Mouse (Mus musculus) liver, embryonic 12.5 days (tissue): ENCODE results near the gene Kdsr. TPM values are rescaled to one million over a fixed set of nuclear protein-coding genes. Genes with fewer than 3 reads are reported as not detected.

ENCODE experiments used
- ATAC-seq: fragments of 200-750 bp; cut with Nextera tagmentation; 2 replicates; pipeline ENCODE4 v1.8.0; 2017; ENCODE audit warnings: moderate number of reproducible peaks, mild to moderate bottlenecking, moderate library complexity
- H3K27ac ChIP-seq: fragments of 300-500 bp; sonication (generic); 2 replicates; pipeline ENCODE4 v1.5.1; 2016; ENCODE audit warnings: mild to moderate bottlenecking
- H3K27me3 ChIP-seq: fragments of 300-500 bp; sonication (generic); replicated peaks from 2 replicates; pipeline ENCODE4 v1.6.1; 2016; ENCODE audit warnings: mild to moderate bottlenecking, moderate library complexity
- H3K36me3 ChIP-seq: fragments of 300-500 bp; sonication (generic); 2 replicates; pipeline ENCODE4 v1.6.1; 2016; ENCODE audit warnings: mild to moderate bottlenecking, moderate library complexity
- H3K4me1 ChIP-seq: fragments of 300-500 bp; sonication (generic); 2 replicates; pipeline ENCODE4 v1.6.1; 2016
- H3K4me2 ChIP-seq: fragments of 300-500 bp; sonication (generic); 2 replicates; pipeline ENCODE4 v1.6.1; 2016; ENCODE audit warnings: mild to moderate bottlenecking, moderate library complexity
- H3K4me3 ChIP-seq: fragments of 300-500 bp; sonication (generic); 2 replicates; pipeline ENCODE4 v1.5.1; 2016; ENCODE audit warnings: mild to moderate bottlenecking, moderate library complexity
- H3K9ac ChIP-seq: fragments of 300-500 bp; sonication (generic); 2 replicates; pipeline ENCODE4 v1.6.1; 2016; ENCODE audit warnings: mild to moderate bottlenecking, moderate library complexity
- H3K9me3 ChIP-seq: fragments of 300-500 bp; sonication (generic); replicated peaks from 2 replicates; pipeline ENCODE4 v1.6.1; 2016; ENCODE audit warnings: mild to moderate bottlenecking, moderate library complexity
- WGBS: fragments of 180-500 bp; shearing (Covaris S2); methylation state at CpG from one replicate; pipeline ENCODE4 v1.1.7; 2016; ENCODE audit not compliant: insufficient replicate concordance; 5-methylcytosine and 5-hydroxymethylcytosine counted together
- polyA plus RNA-seq: library from polyadenylated mRNA; unstranded; fragments of >200 nt; fragmentation: Nextera tagmentation; extraction: Ambion mirVana; gene quantifications from 2 replicates; pipeline ENCODE4 v1.2.1, GENCODE M21; 2016

Kdsr gene
- polyA plus RNA-seq, 1 experiment from 2014 or later = 3.8 TPM

DNA sequence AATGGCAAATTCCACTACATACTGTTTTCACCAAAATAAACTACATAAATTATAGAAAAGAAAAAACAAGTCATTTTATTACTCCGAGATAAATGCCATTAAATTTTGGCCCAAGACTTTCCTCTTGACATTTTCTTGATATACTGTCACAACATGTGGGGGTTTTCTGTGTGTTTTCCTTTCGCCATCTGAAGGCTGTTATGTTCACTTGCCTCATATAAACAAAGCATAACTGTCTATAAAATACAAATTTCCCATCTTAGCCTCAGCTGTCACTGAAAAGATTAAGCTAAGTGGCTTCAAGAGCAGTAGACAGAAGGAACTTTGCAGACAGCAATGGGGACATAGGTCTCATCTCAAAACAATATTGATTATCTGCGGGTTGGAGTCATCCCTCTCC is 4.8 kb upstream of the Kdsr start:
- Histone ChIP-seq H3K27ac (no peak overlapping the region), H3K4me3 (no peak overlapping the region), H3K36me3 (peaks cover 44% of the 10 kb centered on the region), H3K4me2 (no peak overlapping the region), H3K9ac (no peak overlapping the region), H3K27me3 (no peaks in the 10 kb centered on the region), H3K4me1 (peaks cover 9% of the 10 kb centered on the region; the same call in 1 of the 2 replicates), H3K9me3 (no peaks in the 10 kb centered on the region)
- no peak for ATAC-seq
- WGBS = 83% methylated on average over 3 of the region's 3 CpGs

DNA sequence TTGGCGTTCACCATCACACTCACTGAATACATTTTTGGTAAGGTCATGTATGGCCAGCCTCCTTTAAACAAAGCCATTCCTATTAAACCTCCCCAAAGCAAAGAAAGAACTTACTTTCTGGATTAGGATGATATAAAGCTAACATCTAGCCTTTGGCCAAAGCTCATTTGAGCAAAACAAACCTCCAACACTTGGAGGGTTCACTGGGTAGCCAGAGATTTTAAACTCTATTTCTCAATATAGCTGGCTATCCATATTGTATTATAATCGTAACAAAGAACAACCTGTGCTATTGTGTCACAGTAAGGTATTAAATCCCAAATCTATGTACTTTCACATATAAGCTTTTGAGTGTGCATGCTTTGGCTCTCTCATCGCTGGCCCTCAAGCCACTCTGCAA is 1.2 kb upstream of the Kdsr start:
- Histone ChIP-seq H3K27ac (no peak overlapping the region), H3K36me3 (peaks cover 13% of the 10 kb centered on the region), H3K4me1 (peaks cover 34% of the 10 kb centered on the region), H3K9me3 (no peaks in the 10 kb centered on the region), H3K4me2 (peak overlapping the region; percentile 99), H3K4me3 (no peak overlapping the region), H3K9ac (no peak overlapping the region), H3K27me3 (no peaks in the 10 kb centered on the region)
- ATAC-seq = no peak
- 72% methylated on average over 3 of the region's 3 CpGs for WGBS

DNA sequence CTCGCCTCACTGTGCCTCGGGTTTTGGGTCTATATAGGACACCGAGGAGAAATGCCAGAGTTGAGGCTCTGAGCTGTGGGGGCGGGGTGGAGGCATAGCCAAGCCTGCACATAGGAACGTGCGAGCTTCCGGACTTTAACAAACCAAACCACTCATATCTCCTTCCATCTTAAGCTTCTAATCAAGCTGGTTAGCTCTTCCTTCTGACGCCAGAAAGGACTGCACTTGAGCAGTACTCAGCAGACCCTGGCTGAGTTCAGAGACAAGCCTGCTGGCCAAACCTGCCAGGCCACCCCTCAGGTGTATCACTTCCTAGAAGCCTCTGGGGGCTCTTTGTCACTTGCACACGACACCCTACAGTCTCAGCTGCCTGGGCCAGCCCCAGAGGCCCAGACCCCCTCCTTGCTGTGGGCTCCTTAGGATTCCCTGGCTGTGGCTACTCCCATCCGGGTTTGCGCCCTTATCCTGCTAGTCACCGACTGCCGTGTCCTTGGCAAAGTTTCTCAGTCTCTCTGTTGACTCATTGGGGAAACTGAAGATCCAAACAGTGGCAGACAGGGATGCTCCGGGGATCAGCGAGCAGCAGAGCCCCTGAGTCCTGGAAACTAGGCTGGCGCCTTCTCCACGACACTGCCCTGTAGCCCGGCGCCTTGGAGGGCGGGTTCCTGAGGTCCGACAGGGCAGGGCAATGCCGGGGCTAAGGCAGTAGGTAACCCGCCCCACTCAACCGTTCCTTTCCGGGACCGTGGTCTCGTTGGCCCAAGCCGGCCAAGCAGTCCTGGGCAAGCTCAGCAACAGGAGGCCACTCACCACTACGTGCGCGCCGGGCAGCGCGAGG is 574 bp downstream of the Kdsr start:
- H3K9ac ChIP-seq = peak overlapping the region; percentile 80
- peak overlapping the region; percentile 91 for H3K27ac ChIP-seq
- H3K4me2 ChIP-seq = peak overlapping the region; percentile 99
- H3K9me3 ChIP-seq = no peaks in the 10 kb centered on the region
- ATAC-seq = peak; percentile 73
- peaks cover 34% of the 10 kb centered on the region for H3K4me1 ChIP-seq
- no peaks in the 10 kb centered on the region for H3K36me3 ChIP-seq
- H3K27me3 ChIP-seq = no peaks in the 10 kb centered on the region
- 1% methylated on average over 34 of the region's 34 CpGs for WGBS
- H3K4me3 ChIP-seq = peak overlapping the region; percentile 78

DNA sequence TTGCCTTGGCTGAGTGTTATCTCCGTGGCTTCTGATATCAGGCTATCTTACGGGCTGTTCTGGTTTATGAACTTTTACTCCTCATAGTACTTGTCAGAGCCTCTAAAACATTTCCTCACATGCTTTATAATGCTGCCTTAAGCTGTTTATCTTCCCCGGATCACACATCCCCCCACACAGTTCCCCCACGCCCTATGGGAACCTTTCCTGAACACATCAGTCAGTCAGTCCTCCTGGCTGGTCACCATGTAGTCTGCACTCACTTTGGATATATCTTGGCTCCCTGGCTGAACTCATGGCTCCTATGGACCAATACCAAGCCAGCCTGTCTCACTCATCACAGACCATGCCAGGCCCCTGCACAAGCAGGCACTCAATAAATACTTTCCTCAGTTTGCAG is 2.9 kb downstream of the Kdsr start:
- Histone ChIP-seq H3K4me2 (no peak overlapping the region), H3K9ac (no peak overlapping the region), H3K27me3 (no peaks in the 10 kb centered on the region), H3K4me3 (no peak overlapping the region), H3K27ac (no peak overlapping the region), H3K36me3 (0 out of 2 replicates have a peak, but pooled peaks cover 4% of the 10 kb centered on the region), H3K9me3 (no peaks in the 10 kb centered on the region), H3K4me1 (peaks cover 34% of the 10 kb centered on the region)
- 40% methylated on average over 4 of the region's 4 CpGs for WGBS
- no peak for ATAC-seq

DNA sequence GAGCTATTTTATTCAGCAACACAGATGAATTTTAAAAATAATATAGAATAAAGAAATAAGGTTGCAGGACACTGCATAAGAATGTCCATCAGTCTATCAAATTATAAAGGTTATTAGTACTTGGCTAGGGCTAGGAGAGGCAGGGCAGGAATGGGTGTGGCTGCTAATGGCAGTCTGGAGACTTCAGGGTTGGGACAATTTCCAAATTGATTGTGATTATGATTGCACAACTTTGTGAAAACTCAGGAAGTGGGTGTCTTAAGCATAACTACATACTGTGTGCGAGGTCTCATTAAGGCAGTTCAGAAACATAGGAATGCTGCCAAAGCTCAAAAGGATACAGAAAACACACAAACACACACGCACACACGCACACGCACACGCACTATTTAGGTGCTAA is 7.5 kb downstream of the Kdsr start:
- peaks cover 5% of the 10 kb centered on the region for H3K4me1 ChIP-seq
- peaks cover 16% of the 10 kb centered on the region for H3K36me3 ChIP-seq
- no peak overlapping the region for H3K9ac ChIP-seq
- H3K9me3 ChIP-seq = no peaks in the 10 kb centered on the region
- no peak overlapping the region for H3K4me3 ChIP-seq
- WGBS = 91% methylated on average over 5 of the region's 5 CpGs
- ATAC-seq = no peak
- no peaks in the 10 kb centered on the region for H3K27me3 ChIP-seq
- H3K4me2 ChIP-seq = no peak overlapping the region
- no peak overlapping the region for H3K27ac ChIP-seq

DNA sequence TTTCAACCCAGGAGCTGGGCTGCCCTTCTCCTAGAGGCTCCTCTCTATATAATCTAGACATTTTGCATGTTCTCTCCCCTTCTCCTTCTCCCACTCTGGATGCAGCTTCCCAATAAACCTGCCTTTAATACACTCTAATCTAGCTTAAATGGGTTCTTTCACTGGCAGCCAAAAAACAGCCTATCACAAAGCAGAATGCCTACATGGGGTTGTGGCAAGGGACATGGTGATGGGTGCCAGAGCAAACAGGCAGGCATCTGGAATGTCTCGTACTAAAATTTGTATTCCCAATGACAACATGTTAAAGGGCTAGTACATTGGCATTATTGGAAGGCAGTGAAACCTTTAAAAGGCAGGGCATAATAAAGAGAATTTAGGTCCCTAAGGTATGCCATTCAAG is 8.9 kb downstream of the Kdsr start:
- Histone ChIP-seq H3K4me1 (no peaks in the 10 kb centered on the region), H3K36me3 (peaks cover 26% of the 10 kb centered on the region), H3K9ac (no peak overlapping the region), H3K27me3 (no peaks in the 10 kb centered on the region), H3K4me2 (no peak overlapping the region), H3K27ac (no peak overlapping the region), H3K4me3 (no peak overlapping the region), H3K9me3 (no peaks in the 10 kb centered on the region)
- ATAC-seq = no peak
- 74% methylated on average over 1 of the region's 1 CpGs for WGBS

DNA sequence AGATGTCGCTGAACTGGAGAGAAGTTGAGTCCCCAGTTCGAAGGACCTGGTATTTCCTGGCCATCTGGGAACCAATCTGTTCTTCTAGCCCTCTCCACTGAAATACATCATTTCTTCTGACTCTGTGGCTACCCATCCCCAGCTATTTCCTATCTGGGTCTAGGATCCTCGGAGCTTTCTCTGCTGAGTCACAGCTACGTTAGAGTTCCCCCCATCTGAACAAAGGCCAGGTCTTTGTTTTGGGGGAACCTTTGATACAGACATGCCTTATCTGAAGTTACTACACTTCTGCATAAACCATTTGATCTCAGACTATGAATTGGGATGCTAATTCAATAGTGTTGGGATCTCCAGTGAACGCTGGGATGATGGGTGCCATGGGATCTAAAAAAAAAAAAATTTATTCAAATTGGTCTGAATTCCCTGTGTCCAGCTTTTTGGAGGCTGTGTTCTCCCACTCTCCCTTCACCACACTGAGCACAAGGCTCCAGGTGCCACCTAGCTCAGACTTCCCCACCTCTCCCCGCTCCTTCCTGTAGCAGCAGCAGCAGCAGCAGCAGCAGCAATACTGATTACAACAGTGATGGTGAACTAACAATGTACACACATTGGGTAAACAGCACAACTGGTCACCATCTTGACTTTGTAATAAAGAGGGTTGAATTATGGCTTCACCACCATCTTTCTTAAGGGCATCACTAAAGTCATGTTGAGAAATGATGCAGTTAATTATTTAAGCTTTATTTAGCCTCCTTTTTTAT is 10.8 kb downstream of the Kdsr start:
- H3K27me3 ChIP-seq = no peaks in the 10 kb centered on the region
- no peak for ATAC-seq
- H3K9me3 ChIP-seq = no peaks in the 10 kb centered on the region
- 70% methylated on average over 6 of the region's 6 CpGs for WGBS
- no peak overlapping the region for H3K4me3 ChIP-seq
- no peaks in the 10 kb centered on the region for H3K4me1 ChIP-seq
- peaks cover 26% of the 10 kb centered on the region for H3K36me3 ChIP-seq
- H3K9ac ChIP-seq = no peak overlapping the region
- no peak overlapping the region for H3K4me2 ChIP-seq
- no peak overlapping the region for H3K27ac ChIP-seq

DNA sequence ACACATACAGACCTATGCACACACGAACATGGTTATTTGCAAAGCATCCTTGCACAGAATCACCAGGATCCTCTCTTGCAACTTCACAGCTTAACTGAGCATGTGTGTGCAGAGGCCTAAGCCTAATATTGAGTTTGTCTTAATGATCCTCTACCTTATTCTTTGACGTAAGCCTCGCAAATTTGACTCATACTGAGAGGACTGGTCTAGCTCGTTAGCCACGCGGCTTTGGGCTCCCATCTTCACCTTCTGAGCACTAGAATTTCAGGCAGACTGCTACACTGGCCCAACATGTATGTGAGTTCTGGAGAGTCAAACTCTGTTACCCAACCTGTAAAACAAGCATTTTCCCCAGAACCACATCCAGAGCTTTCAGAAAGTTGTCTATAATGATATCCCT is 16.5 kb downstream of the Kdsr start:
- H3K27me3 ChIP-seq = no peaks in the 10 kb centered on the region
- H3K27ac ChIP-seq = no peak overlapping the region
- no peaks in the 10 kb centered on the region for H3K9me3 ChIP-seq
- H3K9ac ChIP-seq = no peak overlapping the region
- H3K36me3 ChIP-seq = peaks cover 22% of the 10 kb centered on the region
- WGBS = 88% methylated on average over 6 of the region's 6 CpGs
- no peak overlapping the region for H3K4me2 ChIP-seq
- H3K4me3 ChIP-seq = no peak overlapping the region
- no peak for ATAC-seq
- no peaks in the 10 kb centered on the region for H3K4me1 ChIP-seq

DNA sequence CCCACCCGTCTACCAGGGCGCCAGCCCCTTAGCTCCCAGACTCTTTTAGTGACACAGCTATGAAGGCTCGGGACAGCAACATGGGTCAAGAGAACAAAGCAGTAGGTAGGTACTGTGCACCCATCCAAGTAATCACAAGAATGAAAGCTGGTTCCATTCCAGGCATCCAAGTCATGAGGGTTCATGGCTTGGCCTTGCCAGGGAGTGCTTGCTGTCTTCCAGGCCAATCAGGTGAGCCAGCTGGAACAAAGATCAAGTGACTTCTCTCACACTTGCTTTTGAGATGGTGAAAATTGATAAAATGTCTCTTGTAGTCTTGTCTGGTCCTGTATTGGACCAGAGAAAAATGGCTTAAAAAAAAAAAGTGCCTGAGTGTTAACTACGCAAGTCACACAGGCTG is 18.8 kb downstream of the Kdsr start:
- WGBS = 83% methylated on average over 4 of the region's 4 CpGs
- Histone ChIP-seq H3K9me3 (no peaks in the 10 kb centered on the region), H3K4me1 (no peaks in the 10 kb centered on the region), H3K27me3 (no peaks in the 10 kb centered on the region), H3K9ac (no peak overlapping the region), H3K36me3 (0 out of 2 replicates have a peak, but pooled peaks cover 5% of the 10 kb centered on the region), H3K27ac (no peak overlapping the region), H3K4me2 (no peak overlapping the region), H3K4me3 (no peak overlapping the region)
- no peak for ATAC-seq

DNA sequence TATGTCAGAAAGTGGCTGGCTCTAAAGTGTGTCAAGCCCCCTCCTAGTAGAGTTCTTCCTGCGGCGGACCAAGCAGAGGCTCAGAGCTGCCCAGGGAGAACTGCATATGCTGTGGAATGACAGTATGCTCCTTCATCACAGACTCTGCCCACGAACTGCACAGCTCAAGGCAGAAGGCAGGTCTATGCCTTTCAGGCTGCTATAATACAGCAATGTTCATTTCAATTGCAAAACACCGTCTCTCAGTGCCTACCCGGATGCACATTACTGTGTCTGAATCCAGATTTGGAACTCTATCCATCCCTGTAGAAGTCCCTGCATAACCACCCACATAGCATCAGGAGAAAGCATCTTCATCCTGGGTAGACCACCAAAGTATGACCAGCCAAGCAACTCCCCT is 19.7 kb downstream of the Kdsr start:
- 81% methylated on average over 5 of the region's 5 CpGs for WGBS
- Histone ChIP-seq H3K9me3 (no peaks in the 10 kb centered on the region), H3K9ac (no peak overlapping the region), H3K36me3 (0 out of 2 replicates have a peak, but pooled peaks cover 5% of the 10 kb centered on the region), H3K4me1 (no peaks in the 10 kb centered on the region), H3K4me3 (no peak overlapping the region), H3K4me2 (no peak overlapping the region), H3K27me3 (no peaks in the 10 kb centered on the region), H3K27ac (no peak overlapping the region)
- ATAC-seq = no peak

DNA sequence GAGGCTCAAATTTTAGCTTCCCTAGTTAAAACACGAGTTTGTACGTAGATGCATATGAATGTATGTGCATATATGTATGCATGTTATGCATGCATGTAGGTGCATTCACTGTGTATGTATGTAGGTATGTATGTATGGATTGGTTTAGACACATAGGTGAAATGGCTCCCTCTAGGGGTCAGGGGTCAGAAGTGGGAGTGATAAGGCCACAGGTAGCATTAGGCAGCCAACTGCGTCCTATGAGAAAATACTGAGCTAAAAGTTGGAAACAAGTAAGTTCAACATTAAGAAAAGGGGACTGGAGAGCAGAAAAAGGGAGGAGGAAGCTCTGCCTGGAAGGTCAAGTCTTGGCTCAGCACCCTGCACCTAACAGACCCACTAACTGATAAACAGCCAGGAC is 21.4 kb downstream of the Kdsr start:
- Histone ChIP-seq H3K36me3 (peaks cover 15% of the 10 kb centered on the region), H3K9ac (no peak overlapping the region), H3K4me2 (no peak overlapping the region), H3K9me3 (no peaks in the 10 kb centered on the region), H3K4me3 (no peak overlapping the region), H3K4me1 (no peaks in the 10 kb centered on the region), H3K27ac (no peak overlapping the region), H3K27me3 (no peaks in the 10 kb centered on the region)
- 71% methylated on average over 3 of the region's 3 CpGs for WGBS
- no peak for ATAC-seq

DNA sequence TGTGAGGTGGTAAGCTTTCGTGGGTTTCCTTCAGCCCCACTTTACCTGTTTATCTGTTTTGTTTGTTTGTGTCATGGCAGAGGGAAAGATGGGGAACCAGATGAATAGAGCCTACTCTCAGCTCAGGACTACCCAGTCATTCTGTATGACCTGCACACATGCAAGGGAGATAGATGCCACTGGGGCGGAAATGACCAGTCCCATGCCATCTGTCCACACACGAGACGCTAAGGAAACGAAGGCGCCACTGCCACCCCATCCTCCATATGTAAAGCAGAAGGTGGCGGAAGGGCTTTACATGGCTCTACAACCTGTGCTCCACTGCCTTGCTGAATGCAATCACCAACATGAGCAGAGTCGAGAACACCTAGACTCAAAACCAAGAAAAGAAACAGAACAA is 23.3 kb downstream of the Kdsr start:
- Histone ChIP-seq H3K9ac (no peak overlapping the region), H3K4me2 (no peak overlapping the region), H3K27me3 (no peaks in the 10 kb centered on the region), H3K9me3 (no peaks in the 10 kb centered on the region), H3K36me3 (peaks cover 15% of the 10 kb centered on the region), H3K27ac (no peak overlapping the region), H3K4me1 (no peaks in the 10 kb centered on the region), H3K4me3 (no peak overlapping the region)
- ATAC-seq = no peak
- WGBS = 83% methylated on average over 8 of the region's 8 CpGs
